Mouse (Mus musculus) ZHBTc4 (cell line): ENCODE data around the gene Atf7ip.

Experiments used
- DNase-seq: peaks from one replicate; pipeline ENCODE4 v3.0.0-alpha.2; 2011; ENCODE audit warnings: low read depth, low spot score

Gene Atf7ip

DNA sequence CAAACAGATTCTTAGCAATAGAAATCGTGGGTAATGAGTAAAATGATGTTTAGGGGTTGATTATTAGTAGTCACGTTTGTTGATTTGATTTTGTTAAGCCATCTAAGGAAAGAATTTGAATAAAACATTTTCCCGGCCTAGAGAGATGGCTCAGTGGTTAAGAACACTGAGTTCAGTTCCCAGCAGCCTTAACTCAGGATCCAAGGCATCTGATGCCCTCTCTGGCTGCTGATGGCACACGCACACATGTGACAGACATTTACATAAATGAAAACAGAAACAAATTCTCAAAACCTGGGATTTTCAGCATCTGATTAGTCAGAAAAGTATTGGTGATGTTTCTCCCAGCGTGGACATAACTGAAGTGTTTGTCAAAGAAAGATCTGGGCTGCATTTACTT lies 47.2 kb downstream of the Atf7ip start:
- no peak for DNase-seq

- peak; percentile 90 for DNase-seq
These were observed 48.0 kb downstream of the Atf7ip start for GRCm38 (mm10) chr6:136553767-136554569.

GRCm38 (mm10) chr6:136554774-136555522 lies 49.0 kb downstream of the Atf7ip start:
- peak; percentile 83 for DNase-seq

GRCm38 (mm10) chr6:136555523-136555915 lies 49.6 kb downstream of the Atf7ip start:
- DNase-seq, result peak; percentile 92

GRCm38 (mm10) chr6:136558288-136559005 lies 52.5 kb downstream of the Atf7ip start:
- peak; percentile 79 for DNase-seq

DNA sequence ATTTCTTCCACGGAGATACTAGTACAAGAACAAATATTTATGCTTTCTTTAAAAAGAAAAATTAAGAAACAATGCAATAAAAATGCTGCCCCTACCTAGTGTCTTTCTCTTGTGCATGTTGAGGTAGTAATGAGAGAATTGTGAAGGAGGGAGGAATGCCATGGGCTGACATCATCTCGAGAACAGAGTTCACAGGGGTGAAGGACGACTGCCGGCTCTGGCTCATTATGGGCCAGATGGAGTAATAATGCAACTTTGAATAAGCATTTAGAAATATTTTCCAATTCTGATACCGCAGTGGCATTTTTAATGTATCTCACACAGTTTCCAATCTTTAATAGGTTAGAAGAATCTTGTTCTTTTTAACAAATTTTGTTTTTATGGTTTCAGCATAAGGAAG lies 60.0 kb downstream of the Atf7ip start:
- no peak for DNase-seq

- DNase-seq, result no peak
These were observed 84.8 kb downstream of the Atf7ip start for GRCm38 (mm10) chr6:136590739-136591138.

- DNase-seq, result no peak
These were observed 88.6 kb downstream of the Atf7ip start for GRCm38 (mm10) chr6:136594541-136594940.

- DNase-seq, result no peak
These were observed 96.6 kb downstream of the Atf7ip start for GRCm38 (mm10) chr6:136602601-136603000.

- no peak for DNase-seq
These were observed 105.6 kb downstream of the Atf7ip start for GRCm38 (mm10) chr6:136611351-136612215.

GRCm38 (mm10) chr6:136612312-136612711 lies 106.3 kb downstream of the Atf7ip start:
- peak; percentile 68 for DNase-seq

DNA sequence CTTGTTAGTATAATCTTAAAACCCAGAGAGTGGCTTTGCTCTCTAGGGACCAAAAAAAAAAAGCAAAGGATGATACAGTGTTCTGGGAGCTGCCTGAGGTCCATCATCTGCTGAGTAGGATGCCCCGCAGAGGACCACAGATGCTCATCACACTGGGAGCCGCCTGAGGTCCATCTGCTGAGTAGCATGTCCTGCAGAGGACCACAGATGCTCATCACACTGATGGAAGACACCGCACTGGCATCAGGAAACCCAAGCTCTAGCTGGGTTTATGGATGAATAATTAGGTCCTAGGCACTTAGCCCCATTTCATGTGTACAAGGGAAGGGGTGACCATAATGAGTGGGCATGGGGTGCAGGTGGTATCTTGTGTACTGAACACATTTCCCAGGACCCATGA lies 108.2 kb downstream of the Atf7ip start:
- no peak for DNase-seq

DNA sequence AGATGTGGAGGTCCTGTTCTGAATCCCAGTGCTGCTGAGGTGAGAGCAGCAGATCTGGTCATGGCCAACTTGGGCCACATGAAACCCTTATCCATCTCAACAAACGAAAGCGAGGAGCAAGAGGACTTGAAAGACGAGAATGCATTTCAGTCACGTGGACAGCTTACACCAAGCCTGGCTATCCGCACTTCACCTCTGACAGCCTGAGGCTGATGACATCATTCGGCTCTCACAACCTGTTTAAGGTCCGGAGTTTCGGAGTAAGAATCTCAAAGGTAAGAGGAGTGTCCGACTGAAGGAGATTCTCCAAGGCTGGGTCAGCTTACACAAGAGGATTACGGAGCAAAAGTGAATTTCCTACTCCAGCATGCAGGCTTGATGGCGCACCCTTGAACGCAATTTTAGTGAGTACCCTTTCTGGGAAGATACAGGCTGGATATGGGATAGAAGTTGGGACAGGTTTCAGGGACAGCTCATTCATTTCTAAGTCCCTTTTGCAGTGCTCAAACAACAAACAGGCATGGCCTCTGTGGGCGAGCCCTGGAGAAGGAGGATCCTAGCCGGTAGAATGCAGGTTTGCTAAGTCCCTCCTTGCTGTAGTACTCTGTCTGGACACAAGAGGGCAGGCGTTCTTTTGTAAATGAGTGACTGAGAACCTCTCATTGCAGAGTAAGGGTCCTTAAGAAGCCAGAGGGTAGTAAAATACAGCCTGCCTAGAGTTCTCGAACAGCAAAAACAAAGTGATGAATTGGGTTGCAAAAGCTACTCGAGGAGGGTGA lies 114.6 kb downstream of the Atf7ip start:
- DNase-seq, result peak; percentile 90

DNA sequence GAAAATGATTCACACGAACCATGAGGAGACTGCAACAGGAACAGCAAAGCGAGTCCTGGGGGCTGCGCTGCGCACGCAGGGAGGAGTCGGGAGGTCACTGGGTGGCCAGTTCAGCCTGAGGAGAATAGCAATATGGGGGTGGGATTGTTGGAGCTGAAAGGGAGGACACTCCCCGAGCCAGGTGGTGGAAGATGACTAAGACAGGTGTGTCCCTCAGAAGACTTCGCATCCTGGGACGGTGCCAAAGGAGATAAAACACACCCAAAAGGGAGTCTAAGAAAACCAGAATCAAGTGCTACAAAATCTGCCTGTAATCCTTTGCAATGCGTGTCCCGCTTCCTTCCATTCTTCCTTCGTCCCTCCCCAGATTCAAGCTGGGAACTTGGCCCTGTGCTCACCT lies 119.5 kb downstream of the Atf7ip start:
- no peak for DNase-seq

DNA sequence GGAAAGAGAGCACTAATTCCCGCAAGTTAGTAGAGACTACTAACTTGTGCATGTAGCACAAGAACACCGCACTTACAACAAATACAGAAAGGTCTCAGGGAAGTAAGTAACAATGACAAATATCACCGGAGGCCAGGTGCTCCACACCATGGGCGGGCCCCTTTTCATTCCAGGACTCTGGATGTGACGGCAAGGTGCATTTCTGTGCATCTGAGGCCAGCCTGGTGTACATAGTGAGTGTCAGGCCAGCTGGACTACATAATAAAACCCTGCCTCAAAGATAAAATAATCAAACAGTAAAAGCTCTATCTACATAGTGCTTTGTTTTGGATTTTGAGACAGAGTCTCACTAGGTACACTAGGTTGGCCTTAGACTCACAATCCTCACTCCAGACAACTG lies 123.7 kb downstream of the Atf7ip start:
- no peak for DNase-seq

- DNase-seq, result no peak
These were observed 125.6 kb downstream of the Atf7ip start for GRCm38 (mm10) chr6:136631519-136631918.

- no peak for DNase-seq
These were observed 126.1 kb downstream of the Atf7ip start for GRCm38 (mm10) chr6:136631945-136632534.

DNA sequence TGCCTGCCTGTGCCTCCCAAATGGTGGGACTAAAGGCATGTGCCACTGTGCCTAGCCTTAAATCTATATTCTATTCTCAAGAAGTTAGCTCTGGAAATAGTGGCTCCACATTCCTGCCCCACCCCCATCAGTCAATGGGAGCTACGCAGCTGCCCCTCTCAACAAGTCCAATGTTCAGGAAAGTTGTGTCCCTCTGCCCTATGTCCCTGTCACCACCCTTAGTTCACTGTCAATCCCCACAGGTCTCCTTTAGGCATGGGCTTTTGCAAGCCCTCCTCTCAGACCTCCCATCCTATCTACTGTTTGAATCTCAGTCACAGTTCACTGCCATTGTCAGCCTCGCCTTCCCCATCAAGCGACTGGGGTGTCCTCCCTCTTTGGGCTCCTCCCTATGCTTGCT lies 127.2 kb downstream of the Atf7ip start:
- no peak for DNase-seq

- DNase-seq, result no peak
These were observed 127.8 kb downstream of the Atf7ip start for GRCm38 (mm10) chr6:136633719-136634118.

DNA sequence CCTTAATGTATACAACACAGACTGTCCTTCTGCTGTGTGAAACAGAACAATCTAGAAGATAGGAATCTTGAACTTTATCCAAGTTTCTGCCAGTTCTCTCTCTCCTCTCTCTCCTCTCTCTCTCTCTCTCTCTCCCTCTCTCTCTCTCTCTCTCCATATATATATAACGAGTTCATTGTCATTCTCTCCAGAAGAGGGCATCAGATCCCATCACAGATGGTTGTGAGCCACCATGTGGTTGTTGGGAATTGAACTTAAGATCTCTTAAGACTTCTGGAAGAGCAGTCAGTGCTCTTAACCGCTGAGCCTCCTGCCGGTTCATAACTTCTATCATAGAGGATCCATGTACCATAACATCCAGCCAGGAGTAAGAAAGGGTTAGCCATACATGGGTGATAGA lies 129.0 kb downstream of the Atf7ip start:
- DNase-seq, result no peak
